Mouse (Mus musculus) layer of hippocampus, postnatal 36 days (tissue): ENCODE measurements at regions not wholly inside any gene's neighbourhood (a gene's known extent, or its start where the extent isn't known, plus 50 kb on each side); places are given as distances from the start of the nearest gene placed in this dataset.

ENCODE experiments used
- DNase-seq, 2 experiments: peaks; one replicate each; pipeline ENCODE4 v3.0.0; 2022

- DNase-seq, result no peak
Measured at GRCm38 (mm10) chr15:13765411-13765810, 591.9 kb upstream of the Cdh6 start.

- no peak for DNase-seq
Measured at GRCm38 (mm10) chr15:13764587-13764986, 591.1 kb upstream of the Cdh6 start.

- DNase-seq, result no peak
Measured at GRCm38 (mm10) chr15:13746559-13746958, 573.1 kb upstream of the Cdh6 start.

- DNase-seq, result no peak
Measured at GRCm38 (mm10) chr15:13706276-13706675, 532.8 kb upstream of the Cdh6 start.

- no peak for DNase-seq
Measured at GRCm38 (mm10) chr15:13705187-13705586, 531.7 kb upstream of the Cdh6 start.

GRCm38 (mm10) chr15:13668193-13668592 is 494.7 kb upstream of the Cdh6 start:
- peak; percentile 15 to 28 for DNase-seq

GRCm38 (mm10) chr15:13667278-13667677 is 493.8 kb upstream of the Cdh6 start:
- DNase-seq, result no peak

GRCm38 (mm10) chr15:13662275-13662674 is 488.8 kb upstream of the Cdh6 start:
- no peak for DNase-seq

- no peak for DNase-seq
Measured at GRCm38 (mm10) chr15:13655038-13655437, 481.6 kb upstream of the Cdh6 start.

- DNase-seq, result no peak
Measured at GRCm38 (mm10) chr15:13635346-13635940, 462.0 kb upstream of the Cdh6 start.

- no peak for DNase-seq
Measured at GRCm38 (mm10) chr15:13602133-13602532, 428.7 kb upstream of the Cdh6 start.

GRCm38 (mm10) chr15:13597856-13598255 is 424.4 kb upstream of the Cdh6 start:
- DNase-seq, result no peak

GRCm38 (mm10) chr15:13593823-13594222 is 420.3 kb upstream of the Cdh6 start:
- peak; percentile 18 to 25 for DNase-seq

- DNase-seq, result no peak
Measured at GRCm38 (mm10) chr15:13590864-13591263, 417.4 kb upstream of the Cdh6 start.

- DNase-seq, result no peak
Measured at GRCm38 (mm10) chr15:13583300-13583699, 409.8 kb upstream of the Cdh6 start.

GRCm38 (mm10) chr15:13582134-13582533 is 408.7 kb upstream of the Cdh6 start:
- DNase-seq, result no peak

GRCm38 (mm10) chr15:13573621-13574020 is 400.1 kb upstream of the Cdh6 start:
- no peak for DNase-seq

GRCm38 (mm10) chr15:13560920-13561319 is 387.4 kb upstream of the Cdh6 start:
- no peak for DNase-seq

GRCm38 (mm10) chr15:13549207-13549837 is 375.8 kb upstream of the Cdh6 start:
- DNase-seq, result no peak

GRCm38 (mm10) chr15:13540026-13540425 is 366.6 kb upstream of the Cdh6 start:
- DNase-seq, result no peak

GRCm38 (mm10) chr15:13534017-13534416 is 360.5 kb upstream of the Cdh6 start:
- no peak for DNase-seq

GRCm38 (mm10) chr15:13529960-13530359 is 356.5 kb upstream of the Cdh6 start:
- DNase-seq, result no peak

GRCm38 (mm10) chr15:13529050-13529449 is 355.6 kb upstream of the Cdh6 start:
- DNase-seq, result no peak
